Mouse (Mus musculus): ENCODE results near the gene Ston2.

Gene Ston2

DNA sequence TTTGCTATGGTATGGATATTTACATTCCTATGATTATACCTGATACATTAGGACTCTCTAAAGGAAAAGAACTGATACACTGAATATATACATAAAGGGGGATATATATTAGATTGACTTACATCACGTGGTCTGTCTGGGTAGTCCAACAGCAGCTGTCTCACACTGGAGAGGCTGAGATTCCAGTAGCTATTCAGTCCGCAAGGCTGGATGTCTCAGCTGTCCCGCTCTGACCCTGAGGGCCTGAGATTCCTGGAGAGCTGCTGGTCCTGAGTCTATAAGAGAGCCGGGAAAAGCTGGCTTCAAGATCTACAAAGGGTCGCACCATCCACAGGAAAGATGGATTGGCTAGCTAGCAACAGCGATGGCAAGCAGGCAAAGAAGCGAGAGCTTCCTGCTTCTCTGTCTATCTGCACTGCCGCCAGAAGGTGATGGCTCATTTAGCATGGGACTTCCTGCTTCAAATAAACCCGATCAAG lies at the start of gene Ston2:
TSS of gene Ston2 (minus strand) at position 429 of the 479 bp plus-strand sequence.
- DNase-seq (ENCODE audit: low spot score in 2 of 2): no peak

DNA sequence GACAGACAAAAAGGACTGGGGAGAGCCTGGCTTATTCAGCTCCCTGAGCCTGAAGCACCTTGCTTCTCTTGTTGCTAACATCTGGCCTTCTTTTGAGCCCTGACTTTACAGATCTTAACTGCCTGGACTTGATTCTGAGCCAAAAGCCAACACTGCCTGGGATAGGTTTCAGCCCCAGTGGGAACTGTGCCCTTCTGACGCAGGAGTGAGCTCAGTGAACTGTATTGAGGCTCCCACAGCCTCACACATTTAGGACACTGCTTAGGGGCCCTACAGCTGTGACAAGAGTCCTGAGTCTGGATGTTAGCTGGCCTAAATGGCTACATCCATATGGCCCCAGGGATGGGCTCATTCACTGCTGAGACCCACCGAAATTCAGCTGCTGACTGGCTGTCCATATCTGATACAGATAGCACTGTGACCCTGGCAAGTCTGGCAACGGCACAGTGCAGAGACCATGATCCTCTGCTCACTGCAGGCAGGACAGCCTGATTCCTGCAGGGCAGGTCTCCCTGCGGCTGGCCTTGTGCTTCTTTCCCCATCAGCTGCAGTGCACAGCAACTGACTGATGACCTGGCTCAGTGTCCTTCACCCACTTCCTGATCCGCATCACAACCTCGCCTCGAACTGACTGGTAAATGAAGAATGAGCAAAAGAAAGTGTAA lies 49.3 kb upstream of the Ston2 start:
- DNase-seq (ENCODE audit: low spot score in 2 of 2): no peak

DNA sequence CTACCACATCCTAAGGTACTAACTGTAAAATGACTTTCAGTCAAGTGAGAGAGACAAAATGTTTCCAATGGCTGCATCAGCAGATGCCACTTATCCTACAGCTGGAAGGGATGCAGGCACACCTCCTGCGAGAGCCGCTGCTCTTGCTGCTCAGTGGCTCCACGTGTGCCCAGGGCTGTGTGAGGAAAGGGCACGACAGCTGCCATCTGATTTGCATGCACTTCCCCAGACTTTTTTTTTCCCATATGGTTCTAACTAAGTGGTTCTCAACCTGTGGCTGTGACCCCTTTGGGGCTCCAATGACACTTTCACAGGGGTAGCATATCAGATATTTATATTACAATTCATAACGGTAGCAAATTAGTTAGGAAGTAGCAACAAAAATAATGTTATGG lies 45.7 kb upstream of the Ston2 start:
- DNase-seq (ENCODE audit: low spot score in 2 of 2): no peak

DNA sequence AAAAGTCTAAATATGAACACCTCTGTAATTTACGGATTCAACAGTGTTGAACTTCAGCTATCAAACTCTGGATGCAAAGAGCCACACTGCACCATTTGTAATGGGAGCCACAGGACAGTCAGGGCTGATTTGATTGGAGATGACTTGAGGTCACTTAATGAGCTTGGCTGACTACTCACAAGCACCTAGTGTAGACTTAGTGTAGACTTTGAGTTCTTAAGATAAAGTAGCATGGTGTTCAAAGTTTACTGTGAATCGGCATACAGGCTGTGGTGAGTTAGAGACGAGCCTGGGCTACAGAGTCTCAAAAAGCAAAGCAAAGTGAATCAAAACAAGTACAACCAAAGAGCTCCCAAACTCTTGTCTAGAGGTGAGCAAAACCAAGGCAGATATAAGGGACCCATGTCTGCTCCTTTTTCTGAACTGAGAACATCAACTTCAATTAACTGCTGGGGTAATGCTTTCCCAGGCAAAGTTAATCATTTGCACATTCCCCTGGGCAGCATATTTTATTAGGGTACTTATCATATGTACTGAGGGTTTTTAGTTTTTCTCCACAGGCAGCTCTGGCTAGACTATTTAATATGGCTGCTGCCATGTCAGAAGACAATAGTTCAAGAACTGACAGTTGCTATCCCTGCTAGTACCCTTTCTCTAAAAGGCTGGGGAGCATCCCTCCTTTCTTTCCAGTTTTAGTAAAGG lies 45.2 kb upstream of the Ston2 start:
- DNase-seq (ENCODE audit: low spot score in 2 of 2): no peak

DNA sequence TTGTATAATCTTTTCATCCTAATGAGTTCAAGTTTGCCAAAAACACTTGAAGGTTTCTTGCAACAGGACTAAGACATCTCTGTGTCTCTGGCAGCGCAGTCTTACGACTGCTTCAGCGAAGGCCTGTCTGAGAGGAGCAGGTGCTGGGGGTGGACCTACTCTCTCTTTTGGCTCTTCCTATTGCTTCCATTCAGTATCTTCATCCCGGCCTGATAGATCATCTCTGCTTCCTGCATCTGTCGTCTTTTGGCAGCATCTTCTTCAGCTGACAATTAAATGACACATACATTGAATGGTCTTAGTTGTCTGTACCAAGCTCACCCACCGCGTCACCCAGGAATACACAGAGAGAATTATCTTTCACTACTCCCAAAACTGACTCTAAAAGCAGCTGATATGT lies 43.2 kb upstream of the Ston2 start:
- no peak for DNase-seq (ENCODE audit: low spot score in 2 of 2)

DNA sequence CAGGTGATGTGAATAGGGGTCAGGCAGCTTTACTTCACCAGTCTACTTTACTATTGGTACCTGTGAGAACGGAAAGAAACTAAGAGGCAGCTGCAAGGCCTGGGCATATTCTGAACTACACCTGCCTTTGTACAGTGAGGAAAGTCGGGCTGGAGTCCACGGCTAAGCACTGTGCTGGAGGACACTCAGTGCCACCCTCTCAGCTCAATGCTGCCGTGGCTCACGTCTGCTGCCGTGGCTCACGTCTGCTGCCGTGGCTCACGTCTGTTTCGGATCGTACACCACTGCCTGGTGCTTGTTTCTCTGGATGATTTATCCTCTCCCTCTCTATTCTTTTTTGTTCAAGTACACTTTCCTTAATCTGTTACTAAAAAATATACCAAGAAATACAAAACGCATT lies 32.3 kb upstream of the Ston2 start:
- DNase-seq (ENCODE audit: low spot score in 2 of 2): no peak

DNA sequence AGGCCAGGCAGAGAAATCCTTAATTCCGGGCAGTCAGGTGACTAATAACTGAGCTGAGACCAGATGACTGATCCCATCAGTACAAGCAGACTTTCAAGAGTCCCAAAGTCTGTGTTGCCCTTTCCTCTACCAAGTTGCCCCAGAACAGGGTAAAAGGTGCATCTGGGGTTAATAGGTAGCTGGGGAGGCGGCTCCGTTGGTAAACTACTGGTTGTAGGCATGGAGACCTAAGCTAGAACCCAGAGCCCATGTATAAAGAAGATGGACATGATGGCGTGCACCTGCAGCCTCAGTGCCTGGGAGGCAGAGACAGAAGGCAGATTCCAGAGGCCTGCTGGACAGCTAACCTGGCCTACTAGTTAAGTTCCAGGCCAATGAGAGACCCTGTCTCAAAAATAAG lies 30.5 kb upstream of the Ston2 start:
- DNase-seq (ENCODE audit: low spot score in 2 of 2): no peak

DNA sequence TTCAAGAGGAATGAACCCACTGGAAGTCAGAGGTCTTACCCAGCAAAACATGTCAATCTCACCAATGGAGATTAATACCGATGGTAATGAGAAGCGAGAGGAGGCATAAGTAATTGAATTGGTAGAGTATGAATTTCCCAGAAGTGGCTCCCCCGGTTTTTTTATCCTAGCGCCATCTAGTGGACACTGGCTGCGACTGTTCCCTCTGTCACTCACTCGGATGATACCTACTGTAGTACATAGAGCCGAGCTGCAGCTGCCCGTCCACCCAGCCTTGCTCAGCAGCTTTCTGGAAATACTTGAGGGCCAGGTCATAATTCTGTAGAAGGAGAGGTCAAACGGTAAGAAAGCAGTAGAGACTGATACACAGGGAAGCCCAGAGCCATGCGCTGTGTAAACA lies 27.8 kb upstream of the Ston2 start:
- peak in 1 of 2 experiments; percentile 39 for DNase-seq (ENCODE audit: low spot score in 2 of 2)

DNA sequence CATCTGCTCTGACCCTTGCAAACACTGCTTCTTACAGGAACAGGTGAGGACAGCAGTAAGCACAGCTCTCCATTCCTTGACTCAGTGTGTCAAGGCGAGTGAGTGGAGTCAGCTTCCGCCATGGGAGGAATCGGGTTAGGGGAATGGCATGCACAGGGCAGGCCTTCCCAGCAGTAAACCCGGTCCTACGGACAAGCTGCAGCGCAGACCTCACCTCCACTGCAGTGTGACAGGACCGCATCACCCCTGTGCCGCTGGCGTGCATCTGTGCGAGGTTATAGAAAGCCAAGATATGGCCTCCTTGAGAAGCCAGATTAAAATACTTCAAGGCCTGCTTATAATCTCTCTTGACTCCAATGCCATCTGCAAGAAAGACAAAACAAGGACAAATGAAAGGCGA lies 27.4 kb upstream of the Ston2 start:
- no peak for DNase-seq (ENCODE audit: low spot score in 2 of 2)

DNA sequence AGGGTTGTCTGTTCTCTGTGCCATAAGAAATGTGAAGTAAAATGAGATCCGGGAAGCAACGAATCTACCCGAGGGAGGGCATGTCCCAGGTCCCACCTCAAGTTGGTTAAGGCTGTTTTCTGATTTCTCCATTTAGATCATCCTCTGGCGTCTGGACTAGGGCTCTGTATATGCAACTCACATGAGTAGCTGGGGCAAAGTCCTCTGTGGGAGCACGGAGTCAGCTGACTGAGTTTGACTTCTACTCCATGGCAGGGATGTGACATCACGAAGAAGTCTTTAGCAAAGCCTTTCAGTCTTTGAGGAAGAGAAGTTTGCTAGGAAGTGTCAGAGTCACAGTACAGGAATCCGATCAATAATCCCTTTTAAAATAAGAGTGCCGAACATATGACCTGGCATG lies 20.7 kb upstream of the Ston2 start:
- DNase-seq (ENCODE audit: low spot score in 2 of 2): no peak

DNA sequence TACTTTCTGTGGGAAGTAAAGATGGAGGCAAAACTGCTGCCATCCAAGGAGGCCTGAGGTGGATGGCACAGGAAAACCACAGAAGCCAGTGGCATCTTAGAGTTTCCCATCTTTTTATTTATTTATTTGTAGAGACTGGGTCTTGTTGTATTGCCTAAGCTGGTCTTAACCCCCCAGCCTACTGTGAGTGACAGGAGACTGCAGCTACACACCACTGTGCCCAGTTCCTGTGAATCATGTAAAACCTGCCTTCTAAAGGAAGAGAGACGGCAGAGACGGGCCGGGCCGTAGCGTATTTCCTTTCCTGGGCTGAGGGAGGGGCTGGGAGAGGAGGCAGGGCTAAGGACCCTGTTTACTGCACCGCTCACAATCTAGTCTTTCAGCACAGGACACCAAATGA lies 19.6 kb upstream of the Ston2 start:
- DNase-seq (ENCODE audit: low spot score in 2 of 2): no peak

DNA sequence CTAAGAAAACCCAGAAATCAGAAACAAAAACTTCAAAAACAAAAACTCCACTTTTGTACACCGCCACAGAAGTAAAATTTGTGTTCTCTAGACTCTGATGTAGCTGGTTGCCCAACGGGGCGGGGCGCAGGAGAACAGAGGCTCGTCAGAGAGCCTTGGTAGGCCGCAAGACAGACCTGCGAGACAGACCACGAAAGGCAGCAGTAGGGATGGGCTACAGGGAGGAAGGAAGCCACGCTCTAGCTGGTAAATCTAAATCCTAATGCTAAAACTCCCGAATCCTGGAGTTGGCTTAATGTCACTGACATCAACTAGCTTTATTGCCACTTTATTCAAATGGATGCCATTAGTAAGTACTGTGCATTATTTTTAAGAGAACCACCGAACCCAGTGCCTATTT lies 18.9 kb upstream of the Ston2 start:
- DNase-seq (ENCODE audit: low spot score in 2 of 2): no peak

DNA sequence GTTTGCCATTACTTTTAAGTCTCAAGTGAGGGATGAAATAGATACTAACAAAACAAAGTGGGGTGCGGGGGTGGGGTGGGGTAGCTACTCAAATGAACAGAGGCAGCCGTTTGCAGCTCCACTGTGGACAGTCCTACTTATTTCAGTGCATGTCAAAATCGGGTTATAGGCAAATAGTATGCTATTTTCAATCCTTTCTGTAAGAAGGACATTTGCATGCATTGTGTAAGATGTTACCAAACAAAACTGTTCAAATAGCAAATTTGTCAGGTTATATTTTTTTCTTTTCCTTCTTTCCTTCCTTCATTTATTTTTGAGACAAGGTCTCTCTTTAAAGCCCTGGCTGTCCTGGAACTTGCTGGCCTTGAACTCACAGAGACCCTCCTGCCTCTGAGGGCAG lies 16.1 kb upstream of the Ston2 start:
- DNase-seq (ENCODE audit: low spot score in 2 of 2): no peak

DNA sequence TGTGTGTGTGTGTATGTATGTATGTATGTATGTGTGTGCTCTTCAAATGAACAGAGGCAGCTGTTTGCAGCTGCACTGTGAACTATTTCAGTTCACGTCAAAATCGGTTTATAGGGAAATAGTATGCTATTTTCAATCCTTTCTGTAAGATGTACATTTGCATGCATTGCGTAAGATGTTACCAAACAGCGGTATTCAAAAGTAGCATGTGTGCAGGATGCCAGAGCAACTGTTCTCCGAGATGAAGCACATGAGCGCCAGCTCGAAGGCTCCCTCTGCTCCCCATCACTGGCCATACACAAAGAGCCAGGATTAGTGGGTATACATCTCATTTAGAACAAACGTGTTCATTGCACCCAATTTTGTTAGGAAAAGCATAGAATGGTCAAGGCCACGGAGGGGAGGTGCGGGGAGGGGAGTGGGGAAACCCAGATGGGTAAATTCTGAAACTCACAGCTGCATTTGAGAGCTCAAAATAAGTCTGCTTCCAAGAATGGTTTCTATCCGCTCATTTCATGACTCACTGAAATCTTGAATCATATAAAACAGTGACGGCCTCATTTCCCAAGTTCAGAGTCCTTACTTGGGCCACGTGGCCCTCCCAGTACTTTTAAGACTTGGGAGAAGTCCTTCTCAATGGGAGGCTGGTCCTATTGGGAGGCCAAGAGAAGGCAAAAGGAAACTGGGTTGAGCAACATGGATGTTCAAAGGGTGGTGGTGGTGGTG lies 15.2 kb upstream of the Ston2 start:
- peak in 1 of 2 experiments; percentile 29 for DNase-seq (ENCODE audit: low spot score in 2 of 2)

DNA sequence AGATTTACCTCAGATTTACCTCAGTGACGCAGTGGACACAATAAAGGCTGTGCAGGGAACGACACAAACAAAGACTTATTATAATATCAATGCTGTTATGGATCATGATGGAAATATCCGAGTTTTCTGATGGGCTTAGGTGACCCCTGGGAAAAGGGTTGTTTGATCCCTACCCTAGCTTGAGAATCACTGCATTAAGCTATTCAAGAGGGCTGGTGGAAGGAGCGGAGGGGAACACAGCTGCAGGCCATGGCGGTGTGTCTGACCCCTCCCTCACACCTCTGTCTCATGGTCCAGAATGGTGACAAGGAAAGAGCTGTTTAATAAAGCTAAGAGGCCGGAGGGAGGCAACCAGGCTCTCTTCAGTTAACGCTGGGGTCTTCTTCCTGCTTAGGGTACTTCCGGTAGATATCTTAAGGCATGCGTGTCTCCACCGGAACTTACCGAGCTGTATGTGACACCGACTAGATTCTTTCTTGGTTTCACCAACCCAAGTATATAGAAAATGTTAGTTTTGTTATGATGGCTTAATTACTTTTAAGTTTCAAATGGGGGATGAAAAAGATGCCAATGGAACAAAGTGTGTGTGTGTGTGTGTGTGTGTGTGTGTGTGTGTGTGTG lies 14.5 kb upstream of the Ston2 start:
- DNase-seq (ENCODE audit: low spot score in 2 of 2): no peak

DNA sequence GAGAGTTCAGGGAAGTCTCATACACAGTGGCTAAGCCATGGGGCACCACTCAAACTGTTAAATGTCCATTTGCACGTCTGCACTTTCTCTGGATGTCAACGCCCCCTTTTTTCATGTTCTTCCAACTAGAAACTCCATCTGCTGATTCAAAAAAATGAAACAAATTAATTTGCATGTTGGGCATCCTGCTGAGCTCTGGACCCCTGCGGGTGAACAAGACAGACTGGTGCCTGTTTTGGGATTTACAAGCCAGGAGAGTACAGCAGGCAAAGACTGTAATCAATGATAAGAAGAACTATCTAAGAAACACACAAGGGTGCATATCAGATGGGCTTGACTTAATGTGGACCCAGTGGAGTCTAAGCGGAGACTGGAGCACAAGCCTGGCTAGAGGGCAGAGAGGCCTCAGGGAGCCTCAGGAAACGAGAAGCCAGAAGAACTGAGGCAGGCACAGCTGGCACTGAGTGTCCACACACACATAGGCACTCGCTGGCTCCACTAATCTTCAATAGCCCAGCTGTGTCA lies 12.7 kb upstream of the Ston2 start:
- no peak for DNase-seq (ENCODE audit: low spot score in 2 of 2)

DNA sequence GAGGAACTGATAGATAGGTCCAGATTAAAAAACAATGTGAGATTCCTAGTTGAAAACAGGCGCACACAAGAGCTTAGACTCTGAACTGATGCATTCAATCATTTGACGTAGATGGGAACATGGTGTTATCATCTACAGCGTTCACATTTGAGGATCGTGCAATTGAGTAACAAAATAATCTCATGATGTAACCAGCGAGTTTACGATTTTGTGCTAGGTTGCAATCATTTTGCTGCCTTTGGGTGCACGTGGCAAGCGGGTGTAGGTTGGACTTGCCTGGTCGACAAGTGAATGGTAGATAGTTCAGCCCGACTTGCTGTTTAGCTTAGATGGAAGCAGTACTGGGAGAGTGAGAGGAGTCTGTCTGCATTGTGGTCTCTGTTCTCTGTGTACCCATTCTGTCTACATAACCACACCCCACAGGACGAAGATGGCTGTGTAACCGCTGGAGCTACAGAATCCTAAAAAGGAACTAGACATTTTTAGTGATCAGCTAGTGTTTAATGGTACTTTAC lies 11.7 kb upstream of the Ston2 start:
- no peak for DNase-seq (ENCODE audit: low spot score in 2 of 2)

DNA sequence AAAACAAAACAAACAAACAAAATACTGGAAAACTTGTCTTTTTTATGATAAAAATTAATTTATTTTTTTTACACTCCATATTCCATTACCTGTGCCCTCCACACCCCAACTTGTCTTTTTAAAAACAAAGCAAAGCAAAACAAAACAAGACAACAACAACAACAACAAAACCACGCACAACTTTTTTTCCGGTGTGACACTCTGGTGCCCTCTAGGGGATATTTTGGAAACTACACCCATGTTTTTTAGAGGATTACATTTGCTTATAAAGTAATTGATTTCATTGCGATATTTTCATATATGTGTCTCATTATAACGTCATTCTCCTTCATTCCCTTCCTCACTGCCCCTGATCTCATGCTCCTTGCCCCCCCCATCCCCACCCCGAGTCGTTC lies 11.2 kb upstream of the Ston2 start:
- DNase-seq (ENCODE audit: low spot score in 2 of 2): no peak

DNA sequence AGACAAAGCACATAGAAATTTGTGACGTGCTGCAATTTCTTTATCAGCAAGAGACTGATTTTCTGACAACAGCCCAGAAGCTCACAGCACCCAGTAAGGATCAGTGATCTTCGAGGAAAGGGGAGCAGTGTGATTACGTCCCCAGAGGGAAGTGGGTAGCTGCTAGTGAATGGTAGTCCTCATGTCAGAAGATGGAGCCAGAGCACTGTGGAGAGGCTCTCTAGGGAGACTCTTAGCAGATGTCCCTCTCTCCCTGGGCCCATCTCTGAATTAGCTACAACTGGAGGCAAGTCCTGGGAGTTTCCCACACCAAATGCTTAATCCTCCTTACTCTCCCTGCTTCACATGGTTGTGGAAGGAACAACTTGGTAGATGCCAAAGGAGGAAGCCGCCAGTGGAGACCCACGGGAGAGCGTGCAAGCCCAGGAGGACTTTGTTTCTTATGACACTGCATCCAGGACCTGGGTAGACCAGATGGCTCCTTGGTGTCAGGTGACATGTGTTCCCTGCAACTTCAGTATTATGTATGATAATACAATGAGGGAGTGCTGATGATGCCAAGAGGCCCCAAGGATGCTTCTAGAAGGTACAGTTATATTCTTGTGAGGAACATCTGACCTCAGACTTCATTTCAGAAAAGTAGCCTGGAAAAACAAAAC lies 10.7 kb upstream of the Ston2 start:
- DNase-seq (ENCODE audit: low spot score in 2 of 2): no peak

DNA sequence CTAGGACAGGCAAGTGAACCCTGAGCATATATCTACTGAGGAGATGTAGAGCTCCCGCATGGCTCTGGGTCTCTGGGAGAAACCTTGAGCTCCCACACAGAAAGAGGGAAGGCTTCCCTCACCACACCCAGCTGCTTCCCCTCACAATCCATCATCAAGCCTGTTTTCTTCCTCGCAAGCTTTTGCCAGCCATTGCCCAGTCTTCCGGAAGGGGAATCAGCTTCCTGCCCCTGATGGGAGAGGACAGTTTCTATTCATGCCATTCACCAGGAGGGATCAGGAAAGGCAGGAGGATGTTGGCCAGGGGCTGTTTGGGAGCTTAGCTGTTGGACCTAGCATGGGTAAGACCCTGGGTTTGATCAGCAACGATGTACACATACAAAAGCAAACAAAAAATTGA lies 8.6 kb upstream of the Ston2 start:
- DNase-seq (ENCODE audit: low spot score in 2 of 2): no peak

DNA sequence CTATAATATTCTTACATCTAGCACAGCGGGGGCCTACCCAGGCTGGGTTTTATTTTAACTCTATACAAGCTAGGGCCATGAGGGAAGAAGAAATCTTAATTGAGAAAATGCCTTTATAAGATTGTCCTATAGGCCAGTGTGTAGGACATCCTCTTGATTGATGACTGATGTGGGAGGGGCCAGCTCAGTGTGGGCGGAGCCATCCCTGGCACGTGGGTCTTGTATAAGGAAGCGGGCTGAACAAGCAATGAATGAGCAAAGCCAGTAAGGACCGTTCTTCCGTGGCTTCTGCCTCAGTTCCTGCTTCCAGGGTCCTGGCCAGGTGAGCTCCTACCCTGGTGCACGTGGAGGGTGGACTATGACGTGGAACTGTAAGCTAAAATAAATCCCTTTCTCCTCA lies 5.1 kb upstream of the Ston2 start:
- DNase-seq (ENCODE audit: low spot score in 2 of 2): no peak

DNA sequence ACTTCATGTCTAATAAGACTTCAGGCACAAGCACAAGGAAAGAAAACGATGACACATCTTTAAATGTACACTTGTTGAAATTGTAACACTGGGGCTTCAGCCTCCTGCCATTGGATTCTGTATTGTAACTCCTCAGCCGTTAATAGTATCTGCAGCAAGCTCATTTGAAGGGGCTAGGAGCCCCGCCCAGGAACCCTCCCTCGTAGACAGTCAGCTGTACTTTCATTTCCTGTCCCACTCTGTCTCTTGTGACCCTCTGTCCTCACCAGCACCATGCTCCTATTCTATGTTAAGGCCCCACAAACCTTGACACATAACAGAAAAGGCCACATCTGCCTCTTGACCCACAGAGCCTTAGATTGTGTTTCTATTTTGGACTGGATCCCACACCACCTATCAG lies 3.6 kb upstream of the Ston2 start:
- DNase-seq (ENCODE audit: low spot score in 2 of 2): no peak
